Mouse (Mus musculus): Measurements from ENCODE around the gene Selplg. TPM values are rescaled to one million over a fixed set of nuclear protein-coding genes. Genes with fewer than 3 reads are reported as not detected.
"Not testable (repeated sequence)": the region's sequence is repeated elsewhere in the genome, so short reads cannot be mapped to it uniquely, and the experiment has no call there.

The Selplg gene
- polyA plus RNA-seq, 2 experiments from 2014 or later = 629 to 698 TPM

DNA sequence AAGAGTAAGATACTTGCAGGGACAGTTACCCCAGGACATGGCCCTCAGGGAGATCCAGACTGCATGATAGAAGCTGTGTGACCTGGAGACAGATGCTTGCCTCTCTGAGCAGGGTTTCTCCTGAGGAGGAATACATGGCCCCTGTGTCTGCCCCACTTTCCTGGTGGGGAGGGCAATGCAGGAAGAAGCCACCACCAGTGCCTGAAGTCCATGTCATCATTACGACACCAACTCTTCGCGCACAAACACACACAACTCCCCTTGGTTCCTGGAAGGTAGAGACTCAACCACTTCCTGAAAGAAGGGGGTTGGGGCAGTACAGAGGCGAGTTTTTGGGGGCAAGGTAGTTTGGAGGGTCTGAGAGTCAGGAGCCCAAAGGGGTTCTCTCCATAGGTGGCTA is 8.2 kb downstream of the Selplg start:
- ATAC-seq = peak; percentile 44

DNA sequence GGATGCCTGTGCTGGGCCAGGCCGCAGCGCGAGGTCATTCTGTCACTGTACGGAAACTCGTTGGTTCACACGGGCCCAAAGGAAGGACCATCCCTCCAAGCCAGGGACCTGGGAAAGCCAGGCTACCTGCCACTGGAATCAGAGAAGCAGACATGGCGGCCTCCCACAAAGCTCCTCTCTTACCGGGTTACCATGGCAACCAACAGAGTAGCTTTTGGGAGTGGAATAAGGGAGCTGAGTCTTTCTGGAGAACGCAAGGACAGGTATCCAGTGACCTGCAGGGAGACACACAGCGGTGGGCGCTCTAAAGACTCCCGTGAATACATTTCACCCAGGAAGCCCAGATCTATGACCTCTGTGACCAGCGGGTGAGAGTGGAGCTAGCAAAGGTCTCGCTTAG is 13.9 kb downstream of the Selplg start:
- no peak for ATAC-seq

GRCm38 (mm10) chr5:113815638-113816152 is 16.7 kb downstream of the Selplg start:
- peak; percentile 52 for ATAC-seq

DNA sequence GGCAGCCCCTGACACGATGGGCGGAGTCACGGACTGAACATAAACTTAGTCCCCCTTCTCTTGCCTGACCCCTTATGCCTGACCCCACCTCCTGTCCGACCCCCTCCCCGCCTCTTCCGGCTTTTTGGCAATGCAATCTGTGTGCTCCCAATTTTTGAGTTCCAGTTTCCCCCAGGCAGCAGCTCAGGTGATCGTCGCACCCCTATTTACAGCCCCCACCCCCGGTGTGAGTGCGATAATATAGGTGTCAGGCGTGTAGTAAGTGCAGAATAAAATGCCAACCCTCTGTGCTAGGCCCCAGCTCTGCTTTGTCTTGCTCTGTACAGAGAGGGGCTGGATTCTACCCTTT is 17.4 kb downstream of the Selplg start:
- no peak for ATAC-seq

DNA sequence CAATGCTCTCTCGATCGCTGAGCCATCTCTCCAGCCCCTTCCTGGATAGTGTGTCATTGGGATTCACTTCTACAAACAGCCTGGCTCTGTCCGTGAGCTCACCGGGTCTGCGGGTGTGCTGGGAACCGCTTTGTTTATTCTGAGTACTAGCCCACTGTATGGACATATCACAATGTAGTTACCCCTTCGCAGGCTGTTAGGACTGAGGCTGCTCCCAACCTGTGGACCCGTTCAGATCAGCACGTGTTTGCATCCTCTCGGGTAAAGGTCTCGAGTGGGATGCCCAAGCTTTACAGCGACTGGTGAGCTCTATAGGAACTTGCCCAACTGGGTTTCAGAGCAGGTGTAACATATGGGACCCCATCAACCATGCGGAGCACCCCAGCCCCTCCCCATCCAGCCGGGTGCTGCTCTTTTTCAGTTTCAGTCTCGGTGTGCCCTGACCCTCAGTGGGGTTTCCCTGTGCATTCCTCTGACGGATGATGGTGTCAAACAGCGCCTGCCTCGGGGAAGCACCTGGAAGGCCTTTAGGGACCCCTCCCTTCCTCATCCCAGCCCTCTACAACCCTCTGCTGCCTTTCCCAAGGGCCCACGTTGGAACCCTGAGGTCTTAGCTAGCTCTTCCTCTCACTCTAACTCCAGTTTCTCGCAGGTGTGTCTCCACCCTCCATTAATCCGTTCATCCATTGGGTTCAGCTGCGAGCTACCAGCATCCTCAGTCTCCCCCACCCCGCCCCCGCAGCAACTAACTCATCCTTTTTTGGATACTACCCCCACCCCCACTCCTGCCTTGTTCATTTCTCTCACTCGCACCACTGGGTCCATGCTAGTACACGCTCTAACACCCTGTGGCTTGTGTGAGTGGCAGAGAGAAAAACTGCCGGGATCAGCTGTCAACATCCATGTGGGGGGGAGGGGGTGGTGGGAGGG is 18.1 kb downstream of the Selplg start:
- peak; percentile 76 for ATAC-seq

DNA sequence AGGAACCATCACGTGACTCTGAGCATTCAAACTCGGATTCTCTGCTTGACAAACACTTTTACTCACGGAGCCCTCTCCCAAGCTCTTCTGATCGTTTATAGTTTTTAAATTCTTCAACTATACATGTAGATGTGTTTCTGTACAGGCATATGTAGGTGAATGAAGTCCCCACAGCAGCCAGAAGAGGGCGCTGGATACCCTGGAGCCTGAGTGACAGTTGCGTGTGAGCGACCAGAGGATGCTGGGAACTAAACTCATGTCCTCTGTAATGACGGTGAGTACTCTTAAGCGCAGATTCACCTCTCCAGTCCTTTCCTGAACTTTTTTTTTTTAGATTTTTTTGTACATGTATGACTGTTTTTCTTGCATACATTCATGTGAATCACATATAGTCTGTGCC is 18.8 kb downstream of the Selplg start:
- no peak for ATAC-seq

- no peak for ATAC-seq
These were observed 19.8 kb downstream of the Selplg start for GRCm38 (mm10) chr5:113812638-113813037.

DNA sequence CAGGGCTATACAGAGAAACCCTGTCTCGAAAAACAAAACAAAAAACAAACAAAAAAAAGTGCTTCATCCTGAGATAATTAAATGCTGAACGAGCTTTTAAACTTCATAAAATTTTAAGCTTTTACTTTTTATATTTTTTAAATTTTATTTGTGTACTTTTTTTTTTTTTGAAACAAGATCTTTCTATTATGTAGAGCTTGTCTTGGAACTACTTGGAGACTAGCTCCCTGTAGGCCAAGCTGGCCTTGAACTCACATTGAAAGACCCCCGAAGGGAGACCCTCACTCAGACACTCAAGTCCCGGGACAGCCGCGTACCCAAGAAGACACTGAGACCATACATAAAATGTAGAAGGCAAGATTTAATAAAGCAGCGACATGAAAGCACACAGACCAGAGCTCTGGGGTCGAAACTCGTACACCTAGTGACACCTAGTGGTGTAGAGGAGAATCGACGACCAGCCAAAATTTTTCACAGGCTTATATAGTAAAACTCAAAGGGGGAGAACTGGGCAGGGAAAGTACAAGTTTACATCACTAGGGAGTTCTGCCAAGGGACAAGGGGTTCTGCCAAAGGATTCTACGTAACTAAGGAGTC is 20.5 kb downstream of the Selplg start:
- not testable (repeated sequence) for ATAC-seq

DNA sequence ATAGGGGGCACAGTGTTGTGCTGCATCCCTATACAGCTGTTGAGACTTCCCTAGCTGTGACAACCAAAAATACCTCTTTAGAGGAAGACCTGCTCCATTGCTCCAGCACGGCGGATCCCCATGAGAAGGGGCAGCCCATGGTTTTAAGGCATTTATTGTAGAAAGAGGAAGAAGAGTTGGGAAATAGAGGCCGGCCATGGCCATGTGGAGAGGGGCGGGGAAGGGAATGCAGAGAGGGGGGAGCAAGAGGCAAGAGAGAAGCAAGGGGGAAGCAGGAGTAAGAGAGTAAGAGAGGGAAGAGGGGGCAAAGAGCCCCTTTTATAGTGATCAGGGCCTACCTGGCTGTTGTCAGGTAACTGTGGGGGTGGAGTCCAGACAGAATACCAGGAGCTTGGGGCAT is 22.3 kb downstream of the Selplg start:
- no peak for ATAC-seq

DNA sequence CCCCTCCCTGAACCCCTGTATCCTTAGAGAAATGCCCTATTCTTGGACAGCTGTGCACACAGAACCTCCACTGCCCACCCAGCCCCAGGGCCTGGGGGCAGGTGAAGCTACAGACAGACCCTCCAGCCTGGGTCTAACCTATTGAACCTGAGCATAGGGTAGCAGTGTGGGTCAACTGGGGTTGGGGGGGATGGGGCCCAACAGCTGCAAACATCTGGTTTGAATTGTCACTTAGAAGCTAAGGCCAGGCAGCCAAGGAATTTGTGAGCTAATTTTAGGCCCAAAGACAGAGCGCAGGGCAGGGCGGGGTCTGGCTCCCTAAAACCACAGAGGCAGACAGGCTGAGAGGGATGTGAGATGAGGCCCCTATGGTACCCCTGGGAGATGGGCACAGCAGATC is 24.3 kb downstream of the Selplg start:
- no peak for ATAC-seq

- no peak for ATAC-seq
These were observed 24.7 kb downstream of the Selplg start for GRCm38 (mm10) chr5:113807712-113808111.

DNA sequence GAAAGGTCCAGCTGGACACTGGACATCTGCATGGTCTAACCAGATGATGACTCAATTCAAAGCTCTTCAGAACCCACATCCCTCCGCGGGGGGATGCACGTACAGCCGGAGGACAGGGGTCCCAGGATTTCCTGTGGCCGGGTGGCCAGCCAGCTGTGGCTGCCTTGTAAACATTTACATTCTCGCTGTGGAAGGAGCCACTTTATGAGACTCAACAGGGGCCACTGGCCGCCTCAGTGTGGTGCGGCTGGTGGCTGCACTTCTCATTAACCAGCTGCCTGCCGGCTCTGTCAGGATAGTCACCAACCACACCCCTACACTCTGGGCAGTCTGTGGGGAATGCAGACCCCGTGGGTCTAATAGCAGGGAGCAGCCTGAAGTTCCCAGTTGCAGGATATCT is 26.0 kb downstream of the Selplg start:
- ATAC-seq = no peak

GRCm38 (mm10) chr5:113805301-113805700 is 27.1 kb downstream of the Selplg start:
- ATAC-seq = no peak

- no peak for ATAC-seq
These were observed 28.0 kb downstream of the Selplg start for GRCm38 (mm10) chr5:113804395-113804966.

DNA sequence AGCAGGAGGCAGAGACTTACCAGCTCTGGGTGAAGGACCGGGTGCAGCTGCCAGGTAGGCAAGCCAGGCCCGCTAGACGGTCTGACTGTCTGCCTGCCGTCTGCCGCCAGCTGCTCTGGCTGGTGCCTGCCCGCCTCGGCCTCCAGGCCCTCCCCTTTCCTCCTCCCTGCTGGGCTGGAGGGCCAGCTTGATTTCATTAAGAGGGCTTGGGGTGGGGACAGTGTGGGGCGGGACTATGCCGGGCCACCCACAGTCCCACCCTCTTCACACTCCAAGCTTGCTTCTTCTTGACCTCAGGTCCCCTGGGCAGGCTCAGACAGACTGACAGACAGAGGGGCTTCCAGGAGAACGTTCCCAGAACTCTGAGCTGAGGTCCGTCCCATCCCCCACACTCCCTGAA is 32.2 kb downstream of the Selplg start, which contains the start of gene Tmem119:
Gene Tmem119, minus strand, starts transcription at position 237 of the 400 bp plus-strand sequence.
- no peak for ATAC-seq

DNA sequence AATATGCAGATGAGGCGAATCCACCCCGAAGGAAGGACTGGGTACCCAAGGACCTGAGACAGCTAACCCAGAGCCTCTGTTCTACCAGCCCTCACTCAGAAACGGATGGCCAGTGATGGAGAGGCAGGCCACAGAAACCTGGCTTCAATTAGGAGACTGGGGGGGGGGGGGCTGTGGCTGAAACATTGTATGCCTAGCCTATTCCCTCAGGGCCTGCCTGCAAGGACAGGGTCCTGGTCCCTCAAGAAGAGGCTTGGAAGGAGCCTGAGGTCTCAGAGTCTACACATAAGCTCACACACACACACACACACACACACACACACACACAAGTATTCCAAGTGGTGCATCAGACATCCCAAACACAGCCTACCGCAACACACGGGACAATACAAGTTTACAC is 32.8 kb downstream of the Selplg start:
- no peak for ATAC-seq

DNA sequence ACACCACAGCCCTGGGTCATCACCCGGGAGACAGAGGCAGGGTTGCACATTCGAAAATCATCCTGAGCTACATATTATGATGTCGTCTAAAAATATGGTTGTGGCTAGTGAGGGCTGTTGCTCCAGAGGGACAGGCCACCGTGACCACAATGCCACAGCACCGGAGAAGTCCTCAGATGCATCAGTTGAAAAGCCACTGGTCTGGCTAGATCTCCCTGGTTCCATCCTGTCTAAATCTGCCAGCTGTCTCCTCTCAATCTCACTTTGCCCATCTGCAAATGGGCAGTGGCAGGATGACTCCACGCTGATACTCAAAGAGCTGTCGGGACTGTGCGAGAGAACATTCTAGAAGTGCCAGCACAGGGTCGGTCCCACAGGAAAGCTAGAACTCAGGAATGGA is 33.9 kb downstream of the Selplg start:
- no peak for ATAC-seq

GRCm38 (mm10) chr5:113797149-113797882 is 35.1 kb downstream of the Selplg start:
- no peak for ATAC-seq

DNA sequence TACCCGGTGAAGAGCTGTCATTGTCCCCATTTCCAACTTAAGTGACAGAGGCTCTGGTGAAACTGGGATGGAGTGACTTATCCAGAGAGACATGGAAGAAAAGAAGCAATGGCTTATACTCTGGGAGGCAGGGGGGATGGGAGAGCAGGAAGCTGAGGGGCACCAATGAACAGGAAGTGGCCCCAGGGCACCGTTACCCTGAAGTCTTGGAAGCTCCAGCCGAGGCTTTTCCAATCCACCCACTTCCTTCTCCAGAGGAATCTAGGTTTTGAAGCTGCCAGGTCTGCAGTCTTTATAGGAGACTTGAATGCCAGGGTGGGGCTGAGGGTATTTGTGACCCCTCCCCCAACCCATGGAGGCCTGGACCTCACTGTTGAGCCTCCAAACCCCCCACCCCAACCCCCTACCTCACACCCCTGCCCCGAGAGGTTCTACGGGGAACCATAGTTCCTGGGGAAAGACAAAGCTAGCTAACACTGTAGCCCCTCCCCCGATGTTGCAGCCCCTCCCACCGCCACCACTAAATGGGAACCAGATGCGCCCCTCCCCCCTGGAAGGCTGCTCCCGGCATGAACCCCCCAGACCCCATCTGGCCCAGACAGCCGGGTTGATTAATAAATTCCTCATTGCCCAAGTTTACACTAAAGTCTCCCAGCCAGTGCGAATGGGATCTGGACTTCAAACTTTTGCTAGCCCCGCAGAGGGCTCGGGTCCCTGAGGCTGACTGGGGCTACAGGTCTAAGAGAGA is 35.9 kb downstream of the Selplg start:
- ATAC-seq = no peak

GRCm38 (mm10) chr5:113791197-113792095 is 41.0 kb downstream of the Selplg start:
- no peak for ATAC-seq
